Mouse (Mus musculus) CD4-positive naive resting alpha-beta T cell, adult 76 days (primary cell): ENCODE data around the gene Gm21820. TPM values are rescaled to one million over a fixed set of nuclear protein-coding genes. Genes with fewer than 3 reads are reported as not detected.

Source experiments
- total RNA-seq: library from RNA; stranded (reverse); gene quantifications from one replicate; pipeline ENCODE4 v1.2.4, GENCODE M21; 2023

The Gm21820 gene
- total RNA-seq = not detected

DNA sequence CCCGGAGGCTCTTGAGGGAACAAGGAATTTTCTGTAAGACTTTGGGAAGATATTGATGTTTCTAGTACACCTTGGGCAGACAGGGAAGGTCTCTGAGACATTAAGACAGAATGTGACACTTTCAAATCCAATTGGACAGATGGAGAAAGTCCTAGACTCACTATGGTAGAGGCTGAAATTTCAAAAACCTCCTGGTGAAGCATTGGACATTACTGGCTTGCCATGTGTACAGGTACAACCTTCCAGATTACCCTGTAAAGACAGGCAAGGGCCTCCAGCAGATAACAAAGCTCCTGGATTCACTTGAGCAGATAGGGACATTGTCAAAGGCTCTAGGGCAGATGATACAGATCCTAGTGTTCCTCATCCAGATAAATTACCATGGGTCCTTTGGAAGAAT lies at the start of gene Gm21820:
Gene Gm21820 (minus strand): TSS at position 101 of the 400 bp plus-strand sequence.

Other genes with a start within 250 kb of the Gm21820 start
- not detected for gene Gm20918, start 205.5 kb downstream of the Gm21820 start, total RNA-seq